Mouse (Mus musculus) heart, postnatal 0 days (tissue): ENCODE results near the gene Smg1.

Source experiments
- CTCF ChIP-seq: IDR thresholded peaks from 2 replicates; pipeline ENCODE4 v1.5.1; 2016; ENCODE audit warnings: antibody characterized with exemption, control low read depth, low read depth
- EP300 ChIP-seq: IDR thresholded peaks from 2 replicates; pipeline ENCODE4 v1.6.1; 2016; ENCODE audit warnings: antibody characterized with exemption, low read depth

DNA sequence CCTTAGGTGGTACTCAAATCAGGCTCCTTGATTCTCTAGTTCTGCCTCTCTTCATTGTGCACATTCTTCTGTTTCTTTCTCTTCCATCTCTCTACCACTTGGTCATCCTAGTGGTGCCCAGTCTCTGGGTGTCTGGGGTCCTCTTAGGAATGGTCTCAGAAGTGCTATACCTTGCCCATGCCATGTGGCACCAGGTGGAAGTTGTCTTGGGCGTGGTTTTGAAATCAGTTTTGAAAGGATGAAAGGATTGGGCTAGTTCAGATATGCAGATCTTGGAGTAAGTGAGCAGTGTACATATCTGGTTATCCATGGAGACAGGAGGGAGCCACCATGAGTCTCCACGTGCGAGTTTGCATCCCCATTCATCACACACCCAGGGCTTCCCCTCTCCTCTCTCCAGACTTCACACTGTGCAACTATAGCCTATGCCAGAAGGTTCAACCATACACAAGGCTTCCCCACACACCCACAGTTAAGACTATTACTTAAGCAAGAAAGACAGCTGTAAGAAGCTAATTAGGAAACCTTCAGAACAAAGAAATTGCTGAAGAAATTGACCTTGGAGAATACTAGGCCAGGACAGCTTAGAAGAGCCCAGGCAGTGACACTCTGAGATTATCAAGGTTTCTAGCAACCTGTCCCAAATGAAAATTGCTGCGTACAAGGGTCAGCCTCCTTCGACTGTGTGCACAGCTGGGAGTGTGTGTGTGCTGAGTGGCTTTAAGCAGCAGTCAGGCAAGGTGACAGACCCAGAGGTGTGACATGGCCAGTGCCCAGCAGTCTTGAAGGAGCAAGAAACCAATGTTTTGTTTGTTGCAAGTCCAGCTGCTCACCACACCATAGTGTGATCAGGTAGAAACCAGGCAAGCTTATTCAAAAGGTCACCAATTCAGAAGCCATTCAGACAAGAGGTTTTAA lies 139.7 kb downstream of the Smg1 start:
- TF ChIP-seq CTCF: no peak
- no peak for TF ChIP-seq EP300
